In the genomic region with DNA sequence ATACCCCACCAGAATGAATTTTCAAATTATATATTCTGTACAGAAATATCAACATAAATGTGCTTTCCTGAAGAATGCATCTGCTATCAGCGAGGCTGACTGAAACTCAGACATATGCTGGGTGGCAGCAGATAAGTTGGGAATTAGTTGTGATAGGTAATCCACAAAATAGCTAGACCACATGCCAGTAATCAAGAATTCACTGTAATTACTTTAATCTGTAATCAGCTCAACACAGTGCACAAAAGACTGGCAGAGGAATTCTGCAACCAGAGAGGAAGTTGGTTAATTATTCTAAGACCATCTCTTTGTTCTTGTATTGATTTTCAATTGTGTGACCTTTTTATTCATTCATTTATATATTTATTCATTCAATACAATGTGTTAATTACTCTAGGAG, we compare ENCODE assay signal across 26 mouse cellular contexts.
DNase-seq lines count a peak whose midpoint lies in the region; ATAC-seq and TF ChIP-seq lines count a peak whose summit lies in the region.
"Had no signal": no experiment of that assay in that cellular context is flagged by ENCODE, and none has a peak within 500 bp of the region (broad histone marks: within the 10 kb centered on the region; RNA-seq: fewer than 3 reads in every experiment).

No protein-coding gene starts in this region.

- no peak overlapping the region for H3K4me3 ChIP-seq in forebrain, embryonic 15.5 days
- no peak overlapping the region for H3K4me3 ChIP-seq in forebrain, embryonic 12.5 days (replicated peaks)
- no peak overlapping the region for H3K4me3 ChIP-seq in liver, embryonic 14.5 days (ENCODE audit: insufficient read depth in 1 of 2, low read depth in 2 of 2, low read length in 2 of 2)
- H3K4me3 ChIP-seq: embryonic facial prominence, embryonic 13.5 days; heart, embryonic 10.5 days; heart, embryonic 15.5 days; kidney, embryonic 15.5 days; limb, embryonic 13.5 days had no signal

- TF ChIP-seq EP300 in liver, embryonic 14.5 days (IDR thresholded peaks at IDR 0.05; ENCODE audit: low read depth): peak; percentile 25; the same call in 1 of the 2 replicates

- no peak overlapping the region for H3K27ac ChIP-seq in forebrain, embryonic 15.5 days (replicated peaks)
- no peak overlapping the region for H3K27ac ChIP-seq in forebrain, embryonic 12.5 days
- H3K27ac ChIP-seq in liver, embryonic 14.5 days: no peak overlapping the region
- H3K27ac ChIP-seq: embryonic facial prominence, embryonic 13.5 days; heart, embryonic 10.5 days; heart, embryonic 15.5 days; kidney, embryonic 15.5 days; limb, embryonic 13.5 days had no signal

- no peak for TF ChIP-seq POLR2A in brain, embryonic 14.5 days (IDR thresholded peaks at IDR 0.05; ENCODE audit: borderline replicate concordance, extremely low read depth, insufficient read depth, insufficient read length, poor library complexity, severe bottlenecking)

- 29% methylated on average over 1 of the region's 1 CpGs for WGBS in forebrain, embryonic 15.5 days
- WGBS in forebrain, embryonic 12.5 days: 66% methylated on average over 1 of the region's 1 CpGs
- 18% methylated on average over 1 of the region's 1 CpGs for WGBS in liver, embryonic 14.5 days (ENCODE audit: insufficient replicate concordance)

- peaks cover 10% of the 10 kb centered on the region; the same call in 1 of the 2 replicates for H3K4me1 ChIP-seq in forebrain, embryonic 15.5 days
- 0 out of 2 replicates have a peak, but pooled peaks cover 3% of the 10 kb centered on the region for H3K4me1 ChIP-seq in forebrain, embryonic 12.5 days
- H3K4me1 ChIP-seq in liver, embryonic 14.5 days (replicated peaks; ENCODE audit: control insufficient read depth in 2 of 2, insufficient read depth in 2 of 2, low read length in 1 of 2): no peaks in the 10 kb centered on the region

- peak; percentile 40 for DNase-seq in brain, embryonic 14.5 days (ENCODE audit: low read depth)
- DNase-seq in liver, embryonic 14.5 days (ENCODE audit: low read depth in 3 of 3, low spot score in 3 of 3): no peak
- DNase-seq in adrenal gland, postnatal 14 days: no peak
- DNase-seq in yolk sac, embryonic 10.5 days (ENCODE audit: low spot score): no peak
- DNase-seq: adrenal gland, adult 2 months; cerebellum, adult 11-12 months; cerebellum, adult 9-11 months; gastrocnemius, postnatal 14 days; heart, adult 11 months; kidney, adult 18-20 months; kidney, postnatal 25 days; lung, postnatal 4 days; midbrain, embryonic 14.5 days; spleen, adult 18-20 months; thymus, postnatal 14 days had no signal

- H3K9ac ChIP-seq in forebrain, embryonic 15.5 days (replicated peaks): no peak overlapping the region
- H3K9ac ChIP-seq in forebrain, embryonic 12.5 days: no peak overlapping the region
- no peak overlapping the region for H3K9ac ChIP-seq in liver, embryonic 14.5 days (replicated peaks)
- H3K9ac ChIP-seq: embryonic facial prominence, embryonic 13.5 days; heart, embryonic 15.5 days; kidney, embryonic 15.5 days; limb, embryonic 13.5 days had no signal

- H3K4me2 ChIP-seq in forebrain, embryonic 15.5 days (replicated peaks): no peak overlapping the region
- no peak overlapping the region for H3K4me2 ChIP-seq in forebrain, embryonic 12.5 days
- no peak overlapping the region for H3K4me2 ChIP-seq in liver, embryonic 14.5 days (ENCODE audit: low read depth)
- H3K4me2 ChIP-seq: embryonic facial prominence, embryonic 13.5 days; heart, embryonic 15.5 days; kidney, embryonic 15.5 days; limb, embryonic 13.5 days had no signal

- no peaks in the 10 kb centered on the region for H3K9me3 ChIP-seq in forebrain, embryonic 15.5 days
- no peaks in the 10 kb centered on the region for H3K9me3 ChIP-seq in forebrain, embryonic 12.5 days
- no peaks in the 10 kb centered on the region for H3K9me3 ChIP-seq in liver, embryonic 14.5 days (ENCODE audit: control insufficient read depth, low read length)
- H3K9me3 ChIP-seq: embryonic facial prominence, embryonic 13.5 days; heart, embryonic 10.5 days; heart, embryonic 15.5 days; kidney, embryonic 15.5 days; limb, embryonic 13.5 days had no signal

- H3K36me3 ChIP-seq in forebrain, embryonic 15.5 days: no peaks in the 10 kb centered on the region
- no peaks in the 10 kb centered on the region for H3K36me3 ChIP-seq in forebrain, embryonic 12.5 days (replicated peaks)
- no peaks in the 10 kb centered on the region for H3K36me3 ChIP-seq in liver, embryonic 14.5 days (replicated peaks; ENCODE audit: control insufficient read depth, insufficient read depth, low read depth)
- H3K36me3 ChIP-seq: embryonic facial prominence, embryonic 13.5 days; heart, embryonic 10.5 days; heart, embryonic 15.5 days; kidney, embryonic 15.5 days; limb, embryonic 13.5 days had no signal

- ATAC-seq in forebrain, embryonic 15.5 days (replicated peaks): peak; percentile 60
- no peak for ATAC-seq in forebrain, embryonic 12.5 days (ENCODE audit: low FRiP score)
- ATAC-seq in liver, embryonic 14.5 days (ENCODE audit: insufficient read depth): peak; percentile 28; the same call in 1 of the 2 replicates
- ATAC-seq in cerebellum, adult (ENCODE audit: insufficient number of reproducible peaks, low FRiP score, low TSS enrichment): no peak
- ATAC-seq: activated CD4-positive, CD25-positive, alpha-beta regulatory T cell, adult 4 months; CD4-positive, CD25-positive, alpha-beta regulatory T cell, adult 4 months; hindbrain, embryonic 16.5 days had no signal

- TF ChIP-seq CTCF in brain, embryonic 14.5 days (IDR thresholded peaks at IDR 0.05; ENCODE audit: borderline replicate concordance, extremely low read depth, insufficient read depth, insufficient read length): no peak
- TF ChIP-seq CTCF in liver, embryonic 14.5 days (IDR thresholded peaks at IDR 0.05; ENCODE audit: low read depth): no peak

- H3K27me3 ChIP-seq in forebrain, embryonic 15.5 days: no peaks in the 10 kb centered on the region
- H3K27me3 ChIP-seq in forebrain, embryonic 12.5 days: no peaks in the 10 kb centered on the region
- no peaks in the 10 kb centered on the region for H3K27me3 ChIP-seq in liver, embryonic 14.5 days (ENCODE audit: control insufficient read depth, insufficient read depth, low read length)
- H3K27me3 ChIP-seq: embryonic facial prominence, embryonic 13.5 days; heart, embryonic 15.5 days; kidney, embryonic 15.5 days; limb, embryonic 13.5 days had no signal

Comparison
In these comparisons a context has a peak if more than half of its experiments do, and no peak if none do; other contexts are left out.
1. ATAC-seq: peak in forebrain, embryonic 15.5 days (single experiment) and liver, embryonic 14.5 days (single experiment); none in forebrain, embryonic 12.5 days (single experiment) and cerebellum, adult (single experiment).